Mouse (Mus musculus): ENCODE measurements around the gene Rogdi. TPM values are rescaled to one million over a fixed set of nuclear protein-coding genes. Genes with fewer than 3 reads are reported as not detected.

Gene Rogdi
- polyA plus RNA-seq (2017; shearing (Covaris generic)): 21.6 TPM

GRCm38 (mm10) chr16:5013054-5013838 is at the start of gene Rogdi:
Rogdi (minus strand) TSS chr16:5013553.

GRCm38 (mm10) chr16:5049774-5050234 is 36.5 kb upstream of the Rogdi start, which contains the start of the genes Glyr1 and Ubn1:
Glyr1 (minus strand) TSS chr16:5049863.
Ubn1 (plus strand) TSS chr16:5050057.

GRCm38 (mm10) chr16:5007067-5007466 is 6.3 kb downstream of the Rogdi start, which contains the start of gene Smim22:
Smim22 (plus strand) TSS chr16:5007288.

GRCm38 (mm10) chr16:4997553-4997952 is 15.8 kb downstream of the Rogdi start, which contains the start of gene Sept12:
Sept12 (minus strand) TSS chr16:4997852.

GRCm38 (mm10) chr16:4963797-4964709 is 49.3 kb downstream of the Rogdi start, which contains the start of gene Anks3:
Anks3 (minus strand) TSS chr16:4964205.

Other genes starting within 250 kb of the Rogdi start
- gene Cdip1, start 223.3 kb downstream of the Rogdi start, polyA plus RNA-seq (2017; shearing (Covaris generic)): 60.6 TPM
- 0.60 TPM for gene 4930562C15Rik, start 178.1 kb downstream of the Rogdi start, polyA plus RNA-seq (2017; shearing (Covaris generic))
- gene Ubald1, start 133.2 kb downstream of the Rogdi start, polyA plus RNA-seq (2017; shearing (Covaris generic)): 55.7 TPM
- gene Mgrn1, start 127.3 kb downstream of the Rogdi start, polyA plus RNA-seq (2017; shearing (Covaris generic)): 56.5 TPM
- 172 TPM for gene Nudt16l1, start 74.8 kb downstream of the Rogdi start, polyA plus RNA-seq (2017; shearing (Covaris generic))
- 90.3 TPM for gene Anks3, start 49.3 kb downstream of the Rogdi start, polyA plus RNA-seq (2017; shearing (Covaris generic))
- gene Sept12, start 15.7 kb downstream of the Rogdi start, polyA plus RNA-seq (2017; shearing (Covaris generic)): not detected
- gene Smim22, start 6.3 kb downstream of the Rogdi start, polyA plus RNA-seq (2017; shearing (Covaris generic)): not detected
- gene Glyr1, start 36.3 kb upstream of the Rogdi start, polyA plus RNA-seq (2017; shearing (Covaris generic)): 180 TPM
- 18.5 TPM for gene Ubn1, start 36.5 kb upstream of the Rogdi start, polyA plus RNA-seq (2017; shearing (Covaris generic))
- 0.10 TPM for gene Ppl, start 118.9 kb upstream of the Rogdi start, polyA plus RNA-seq (2017; shearing (Covaris generic))
- gene Sec14l5, start 133.6 kb upstream of the Rogdi start, polyA plus RNA-seq (2017; shearing (Covaris generic)): not detected
- gene Nagpa, start 190.5 kb upstream of the Rogdi start, polyA plus RNA-seq (2017; shearing (Covaris generic)): 9.4 TPM
- not detected for gene AU021092, start 208.7 kb upstream of the Rogdi start, polyA plus RNA-seq (2017; shearing (Covaris generic))
- 22.4 TPM for gene Alg1, start 220.1 kb upstream of the Rogdi start, polyA plus RNA-seq (2017; shearing (Covaris generic))
- 57.7 TPM for gene Eef2kmt, start 242.4 kb upstream of the Rogdi start, polyA plus RNA-seq (2017; shearing (Covaris generic))

Measured in CD4-positive, CD25-positive, alpha-beta regulatory T cell, adult 9 weeks (primary cell).